Mouse (Mus musculus): ENCODE data around the gene Rhox10. TPM values are rescaled to one million over a fixed set of nuclear protein-coding genes. Genes with fewer than 3 reads are reported as not detected.
"Not testable (repeated sequence)": the region's sequence is repeated elsewhere in the genome, so short reads cannot be mapped to it uniquely, and the experiment has no call there.

Rhox10 gene
- not detected in 2 replicates for polyA plus RNA-seq (2015; fragmentation: Nextera tagmentation; extraction: Ambion mirVana)

- WGBS, result 90% methylated on average over 11 of the region's 11 CpGs
- Histone ChIP-seq H3K36me3 (no peaks in the 10 kb centered on the region), H3K9me3 (no peaks in the 10 kb centered on the region), H3K9ac (no peak within 1 kb of the TSS), H3K27ac (replicated peaks) (no peak within 1 kb of the TSS), H3K27me3 (no peaks in the 10 kb centered on the region), H3K4me3 (no peak within 1 kb of the TSS), H3K4me1 (replicated peaks) (no peaks in the 10 kb centered on the region), H3K4me2 (no peak within 1 kb of the TSS)
- no peak for ATAC-seq (ENCODE audit: low FRiP score, low read depth)
Observed at GRCm38 (mm10) chrX:38066175-38066574, at the start of gene Rhox10. Rhox10 (plus strand) TSS chrX:38066475.

GRCm38 (mm10) chrX:38018597-38018996 lies 47.7 kb upstream of the Rhox10 start, which contains the start of gene Btg1-ps1:
Btg1-ps1 (minus strand) TSS chrX:38018815.
- not testable (repeated sequence) for H3K36me3 ChIP-seq; H3K9me3 ChIP-seq; H3K27me3 ChIP-seq; H3K4me2 ChIP-seq; H3K4me1 ChIP-seq (replicated peaks); H3K27ac ChIP-seq (replicated peaks); H3K9ac ChIP-seq; ATAC-seq (ENCODE audit: low FRiP score, low read depth); H3K4me3 ChIP-seq

DNA sequence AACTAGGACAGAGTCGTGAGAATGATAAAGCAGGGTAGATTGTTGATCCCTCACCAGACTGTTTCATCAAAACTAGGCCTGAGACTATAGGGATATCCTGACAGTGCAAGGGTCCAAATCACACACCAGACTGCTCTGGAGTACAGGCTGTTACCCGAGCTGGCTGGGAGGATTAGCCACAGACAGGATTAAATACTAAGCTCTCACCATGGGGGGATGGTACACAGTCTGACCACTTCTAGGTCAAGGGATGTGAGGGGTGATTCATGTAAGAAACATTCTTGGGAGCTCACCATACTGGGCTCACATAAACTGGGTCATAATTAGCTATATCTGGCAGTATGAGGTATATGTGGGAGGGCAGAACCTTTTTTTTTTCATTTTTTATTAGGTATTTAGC lies 32.4 kb upstream of the Rhox10 start:
- H3K4me3 ChIP-seq, result no peak overlapping the region
- WGBS, result 74% methylated on average over 2 of the region's 2 CpGs
- ATAC-seq (ENCODE audit: low FRiP score, low read depth), result no peak
- H3K27ac ChIP-seq (replicated peaks), result no peak overlapping the region
- H3K9me3 ChIP-seq, result no peaks in the 10 kb centered on the region
- no peaks in the 10 kb centered on the region for H3K4me1 ChIP-seq (replicated peaks)
- no peaks in the 10 kb centered on the region for H3K36me3 ChIP-seq
- H3K9ac ChIP-seq, result no peak overlapping the region
- no peak overlapping the region for H3K4me2 ChIP-seq
- no peaks in the 10 kb centered on the region for H3K27me3 ChIP-seq

DNA sequence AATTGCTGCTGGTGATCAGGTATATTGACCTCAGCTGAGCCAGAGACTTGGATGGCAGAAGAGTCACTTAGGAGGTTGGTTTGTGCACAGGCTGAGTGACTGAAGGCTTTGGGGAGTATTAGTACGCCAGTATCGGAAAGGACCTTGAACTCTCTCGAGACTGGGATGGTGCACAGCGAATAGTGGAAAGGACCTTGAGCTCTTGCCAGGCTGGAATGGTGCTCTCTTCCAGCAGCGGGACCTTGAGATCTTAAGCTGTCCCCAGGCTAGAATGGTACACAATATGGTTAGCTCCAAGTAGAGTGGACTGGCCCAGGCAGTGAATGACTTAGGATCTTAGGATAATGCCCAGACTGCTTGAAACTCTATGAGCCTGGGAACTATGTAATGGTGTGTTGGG lies 26.6 kb upstream of the Rhox10 start:
- WGBS, result 93% methylated on average over 5 of the region's 5 CpGs
- Histone ChIP-seq H3K4me1 (replicated peaks) (no peaks in the 10 kb centered on the region), H3K9ac (no peak overlapping the region), H3K4me3 (no peak overlapping the region), H3K4me2 (no peak overlapping the region), H3K27ac (replicated peaks) (no peak overlapping the region), H3K36me3 (no peaks in the 10 kb centered on the region), H3K9me3 (no peaks in the 10 kb centered on the region), H3K27me3 (no peaks in the 10 kb centered on the region)
- no peak for ATAC-seq (ENCODE audit: low FRiP score, low read depth)

DNA sequence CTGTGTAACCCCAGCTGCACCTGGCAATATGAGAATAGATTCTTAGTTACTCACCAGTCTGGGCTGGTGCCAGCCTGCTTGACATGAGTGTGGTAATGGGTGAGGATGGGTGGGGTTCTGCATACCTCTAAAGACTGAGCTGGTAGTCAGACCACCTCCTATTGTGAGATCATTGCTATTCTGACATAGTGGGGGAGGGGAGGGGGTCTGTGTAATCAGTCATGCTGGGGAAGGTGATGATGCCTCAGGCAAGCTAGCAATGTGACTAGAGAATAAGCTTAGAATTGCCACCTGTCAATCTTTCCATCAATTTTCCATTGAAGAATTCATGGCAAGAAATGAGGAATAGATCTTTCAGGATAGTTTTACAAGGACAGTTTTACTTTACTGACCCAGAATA lies 23.3 kb upstream of the Rhox10 start, which contains the start of gene Btg1-ps2:
Gene Btg1-ps2 (minus strand): TSS at position 101 of the 400 bp plus-strand sequence.
- H3K9ac ChIP-seq; H3K4me2 ChIP-seq; H3K27me3 ChIP-seq; H3K9me3 ChIP-seq; H3K4me1 ChIP-seq (replicated peaks); ATAC-seq (ENCODE audit: low FRiP score, low read depth); H3K27ac ChIP-seq (replicated peaks); H3K4me3 ChIP-seq; H3K36me3 ChIP-seq: not testable (repeated sequence)

DNA sequence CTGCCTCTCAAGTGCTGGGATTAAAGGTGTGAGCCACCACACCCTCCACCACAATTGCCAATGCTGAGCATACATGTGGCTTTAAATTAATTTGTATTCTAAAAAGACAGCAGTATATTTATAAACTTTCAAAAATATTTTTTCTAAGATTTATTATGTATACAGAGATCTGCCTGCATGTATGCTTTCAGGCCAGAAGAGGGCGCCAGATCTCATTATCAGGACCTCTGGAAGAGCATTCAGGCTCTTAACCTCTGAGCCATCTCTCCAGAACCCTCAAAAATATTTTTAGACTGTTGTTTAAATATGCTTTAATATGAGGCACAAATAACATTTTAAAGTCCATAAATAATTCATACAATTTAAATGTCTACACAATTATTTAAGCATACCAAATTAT lies 4.7 kb upstream of the Rhox10 start:
- no peak overlapping the region for H3K27ac ChIP-seq (replicated peaks)
- ATAC-seq (ENCODE audit: low FRiP score, low read depth), result no peak
- WGBS, result 0% methylated on average over 1 of the region's 1 CpGs

GRCm38 (mm10) chrX:38084226-38084625 lies 18.0 kb downstream of the Rhox10 start:
- H3K4me2 ChIP-seq, result no peak overlapping the region
- no peaks in the 10 kb centered on the region for H3K36me3 ChIP-seq
- H3K9ac ChIP-seq, result no peak overlapping the region
- no peaks in the 10 kb centered on the region for H3K4me1 ChIP-seq (replicated peaks)
- no peak for ATAC-seq (ENCODE audit: low FRiP score, low read depth)
- no peak overlapping the region for H3K4me3 ChIP-seq
- WGBS, result 15% methylated on average over 12 of the region's 12 CpGs
- no peak overlapping the region for H3K27ac ChIP-seq (replicated peaks)
- no peaks in the 10 kb centered on the region for H3K9me3 ChIP-seq
- no peaks in the 10 kb centered on the region for H3K27me3 ChIP-seq

More for the DNA sequence above, 4.7 kb upstream of the Rhox10 start:
- no peak overlapping the region for H3K4me3 ChIP-seq
- no peaks in the 10 kb centered on the region for H3K4me1 ChIP-seq (replicated peaks)
- no peaks in the 10 kb centered on the region for H3K9me3 ChIP-seq
- H3K4me2 ChIP-seq, result no peak overlapping the region
- no peaks in the 10 kb centered on the region for H3K36me3 ChIP-seq
- H3K9ac ChIP-seq, result no peak overlapping the region
- H3K27me3 ChIP-seq, result no peaks in the 10 kb centered on the region

- Histone ChIP-seq H3K9ac (no peak within 1 kb of the TSS), H3K36me3 (no peaks in the 10 kb centered on the region), H3K4me3 (no peak within 1 kb of the TSS), H3K27me3 (no peaks in the 10 kb centered on the region), H3K9me3 (no peaks in the 10 kb centered on the region), H3K4me2 (no peak within 1 kb of the TSS), H3K4me1 (replicated peaks) (no peaks in the 10 kb centered on the region), H3K27ac (replicated peaks) (no peak within 1 kb of the TSS)
- ATAC-seq (ENCODE audit: low FRiP score, low read depth), result no peak
- 87% methylated on average over 9 of the region's 9 CpGs for WGBS
Observed at GRCm38 (mm10) chrX:38085041-38085440, 18.8 kb downstream of the Rhox10 start, which contains the start of gene Rhox11. Rhox11 (minus strand) TSS chrX:38085141.

- Histone ChIP-seq H3K27me3 (no peaks in the 10 kb centered on the region), H3K27ac (replicated peaks) (no peak within 1 kb of the TSS), H3K4me3 (no peak within 1 kb of the TSS), H3K4me1 (replicated peaks) (no peaks in the 10 kb centered on the region), H3K9me3 (no peaks in the 10 kb centered on the region), H3K36me3 (no peaks in the 10 kb centered on the region), H3K4me2 (no peak within 1 kb of the TSS), H3K9ac (no peak within 1 kb of the TSS)
- WGBS, result 79% methylated on average over 4 of the region's 4 CpGs
- ATAC-seq (ENCODE audit: low FRiP score, low read depth), result no peak
Observed at GRCm38 (mm10) chrX:38110807-38111206, 44.5 kb downstream of the Rhox10 start, which contains the start of gene Rhox12. Rhox12 (minus strand) TSS chrX:38110907.

DNA sequence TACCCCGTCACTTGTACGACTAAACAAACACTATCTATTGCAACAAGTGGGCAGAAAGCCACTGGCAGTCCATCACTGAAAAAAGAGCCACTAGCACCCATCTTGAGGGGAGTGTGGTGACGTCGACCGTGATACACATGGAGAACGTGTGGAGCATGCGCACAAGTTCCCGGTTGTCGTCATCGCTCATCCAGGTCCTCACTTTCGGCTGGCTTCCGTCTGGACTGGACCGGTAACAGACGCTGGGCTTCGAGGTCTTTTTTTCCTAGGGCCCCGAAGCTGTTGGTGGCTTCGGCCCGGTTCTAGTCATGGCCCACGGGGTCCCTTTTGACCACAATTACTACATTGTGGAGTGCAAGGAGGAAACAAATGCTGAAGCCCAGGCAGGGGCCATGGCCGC lies 54.7 kb downstream of the Rhox10 start, which contains the start of gene Rhox13:
Gene Rhox13 (plus strand): TSS at position 238 of the 400 bp plus-strand sequence.
- 96% methylated on average over 20 of the region's 20 CpGs for whole genome bisulfite sequencing
- ATAC-seq (ENCODE audit: low FRiP score, low read depth), result no peak
- H3K27ac ChIP-seq (replicated peaks), result no peak within 1 kb of the TSS
- no peaks in the 10 kb centered on the region for H3K36me3 ChIP-seq
- no peaks in the 10 kb centered on the region for H3K27me3 ChIP-seq
- H3K4me1 ChIP-seq (replicated peaks), result no peaks in the 10 kb centered on the region
- no peak within 1 kb of the TSS for H3K4me2 ChIP-seq
- no peak within 1 kb of the TSS for H3K9ac ChIP-seq
- H3K9me3 ChIP-seq, result 0 out of 2 replicates have a peak, but pooled peaks cover 7% of the 10 kb centered on the region
- H3K4me3 ChIP-seq, result no peak within 1 kb of the TSS

Other genes with a start within 250 kb of the Rhox10 start
- not detected in 2 replicates for gene Rhox6, start 239.6 kb upstream of the Rhox10 start, polyA plus RNA-seq (2015; fragmentation: Nextera tagmentation; extraction: Ambion mirVana)
- not detected in 2 replicates for gene Rhox7a, start 234.8 kb upstream of the Rhox10 start, polyA plus RNA-seq (2015; fragmentation: Nextera tagmentation; extraction: Ambion mirVana)
- 0.17 TPM in 1 of 2 replicates, not detected in the other for gene Rhox8, start 187.5 kb upstream of the Rhox10 start, polyA plus RNA-seq (2015; fragmentation: Nextera tagmentation; extraction: Ambion mirVana)
- not detected in 2 replicates for gene Rhox7b, start 169.2 kb upstream of the Rhox10 start, polyA plus RNA-seq (2015; fragmentation: Nextera tagmentation; extraction: Ambion mirVana)
- not detected in 2 replicates for gene Rhox9, start 164.7 kb upstream of the Rhox10 start, polyA plus RNA-seq (2015; fragmentation: Nextera tagmentation; extraction: Ambion mirVana)
- gene Btg1-ps1, start 47.7 kb upstream of the Rhox10 start, polyA plus RNA-seq (2015; fragmentation: Nextera tagmentation; extraction: Ambion mirVana), result not detected in 2 replicates
- not detected in 2 replicates for gene Btg1-ps2, start 23.4 kb upstream of the Rhox10 start, polyA plus RNA-seq (2015; fragmentation: Nextera tagmentation; extraction: Ambion mirVana)
- gene Rhox11, start 18.7 kb downstream of the Rhox10 start, polyA plus RNA-seq (2015; fragmentation: Nextera tagmentation; extraction: Ambion mirVana), result not detected in 2 replicates
- gene Rhox12, start 44.4 kb downstream of the Rhox10 start, polyA plus RNA-seq (2015; fragmentation: Nextera tagmentation; extraction: Ambion mirVana), result not detected in 2 replicates
- not detected in 2 replicates for gene Rhox13, start 54.7 kb downstream of the Rhox10 start, polyA plus RNA-seq (2015; fragmentation: Nextera tagmentation; extraction: Ambion mirVana)
- 4.0 and 4.7 TPM in 2 replicates for gene Zbtb33, start 123.3 kb downstream of the Rhox10 start, polyA plus RNA-seq (2015; fragmentation: Nextera tagmentation; extraction: Ambion mirVana)
- gene Tmem255a, start 186.0 kb downstream of the Rhox10 start, polyA plus RNA-seq (2015; fragmentation: Nextera tagmentation; extraction: Ambion mirVana), result 37.1 and 39.0 TPM in 2 replicates
- 0.07 TPM in 1 of 2 replicates, not detected in the other for gene Atp1b4, start 249.7 kb downstream of the Rhox10 start, polyA plus RNA-seq (2015; fragmentation: Nextera tagmentation; extraction: Ambion mirVana)

All from hindbrain, embryonic 15.5 days (tissue).